Mouse (Mus musculus) ES-CJ7 (cell line): ENCODE data around the gene Gadd45gip1.

Source experiments
- DNase-seq: peaks from one replicate; pipeline ENCODE4 v3.0.0; 2011; ENCODE audit warnings: low read depth, low spot score

The Gadd45gip1 gene

DNA sequence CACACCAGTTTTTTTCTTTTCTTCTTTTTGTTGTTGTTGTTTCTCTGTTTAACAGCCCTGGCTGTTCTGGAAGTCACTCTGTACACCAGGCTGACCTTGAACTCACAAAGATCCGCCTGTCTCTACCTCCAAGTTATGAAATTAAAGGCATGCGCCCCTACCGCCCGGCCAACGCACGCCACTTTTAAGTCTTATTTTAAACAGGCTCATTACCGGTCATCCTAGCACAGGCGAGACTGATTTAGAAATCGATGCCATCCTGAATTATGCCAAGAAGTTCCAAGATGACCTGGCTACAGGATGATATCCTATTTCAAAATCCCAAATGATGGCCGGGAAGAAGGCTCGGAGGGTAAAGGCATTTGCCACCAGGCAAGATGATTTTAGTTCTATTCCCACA lies at the start of gene Gadd45gip1:
TSS of gene Gadd45gip1 (plus strand) at position 33 of the 400 bp plus-strand sequence.
- DNase-seq, result peak; percentile 93

DNA sequence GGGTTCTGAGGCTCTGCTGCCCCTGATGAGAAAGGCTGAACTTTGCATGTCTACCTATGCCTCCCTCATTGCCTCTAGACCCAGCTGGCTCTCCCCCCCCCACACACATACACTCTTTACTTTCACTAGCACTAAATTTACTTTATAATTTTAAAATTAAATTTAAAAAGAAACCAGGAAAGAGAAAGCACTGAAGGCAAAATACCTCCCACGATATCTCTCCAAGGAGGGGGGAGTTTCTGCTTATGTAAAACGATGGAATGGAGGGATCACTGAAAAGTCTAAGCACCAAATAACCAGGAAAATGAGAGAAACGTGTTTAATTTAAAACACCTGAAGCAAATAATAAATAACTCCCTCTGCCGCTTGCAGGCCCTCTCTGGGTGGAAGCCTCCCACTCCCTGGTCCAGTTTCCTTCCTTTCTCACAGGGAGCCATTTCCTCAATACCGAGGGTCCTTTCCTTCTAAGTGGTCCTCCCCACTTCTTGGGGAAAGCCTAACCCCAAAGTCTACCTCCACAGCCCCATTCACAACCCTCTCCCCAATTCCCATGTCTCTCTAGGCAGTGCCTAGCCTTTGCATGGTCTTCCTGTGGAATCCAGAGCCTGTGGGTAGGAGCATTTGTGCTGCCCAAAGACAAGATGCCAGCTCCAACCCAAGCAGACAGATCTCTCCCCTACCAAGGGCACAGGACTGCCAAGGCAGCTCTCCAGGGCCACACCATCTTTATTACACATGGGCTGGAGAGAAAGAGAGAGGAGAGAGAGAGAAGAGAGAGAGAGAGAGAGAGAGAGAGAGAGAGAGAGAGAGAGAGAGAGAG lies 49.4 kb upstream of the Gadd45gip1 start:
- no peak for DNase-seq

DNA sequence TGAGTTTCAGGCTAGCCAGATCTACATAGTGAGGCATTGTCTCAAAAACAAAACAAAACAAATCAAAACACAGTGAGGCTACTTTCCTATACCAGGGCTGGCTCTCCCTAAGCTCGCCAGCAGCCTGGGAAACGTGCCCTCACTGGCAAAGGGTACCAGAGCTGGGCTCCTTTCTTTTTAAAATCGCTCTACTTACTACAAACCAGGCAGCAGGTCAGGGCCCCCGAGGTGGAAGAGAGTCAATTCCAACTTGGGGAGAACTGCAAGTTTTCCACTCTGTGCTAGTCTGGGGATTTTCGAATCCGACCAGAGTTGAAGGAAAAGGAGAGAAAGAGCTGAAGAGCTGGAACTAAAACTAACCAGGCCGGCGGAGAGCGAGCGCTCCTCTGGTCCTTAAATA lies 48.6 kb upstream of the Gadd45gip1 start:
- DNase-seq, result no peak

DNA sequence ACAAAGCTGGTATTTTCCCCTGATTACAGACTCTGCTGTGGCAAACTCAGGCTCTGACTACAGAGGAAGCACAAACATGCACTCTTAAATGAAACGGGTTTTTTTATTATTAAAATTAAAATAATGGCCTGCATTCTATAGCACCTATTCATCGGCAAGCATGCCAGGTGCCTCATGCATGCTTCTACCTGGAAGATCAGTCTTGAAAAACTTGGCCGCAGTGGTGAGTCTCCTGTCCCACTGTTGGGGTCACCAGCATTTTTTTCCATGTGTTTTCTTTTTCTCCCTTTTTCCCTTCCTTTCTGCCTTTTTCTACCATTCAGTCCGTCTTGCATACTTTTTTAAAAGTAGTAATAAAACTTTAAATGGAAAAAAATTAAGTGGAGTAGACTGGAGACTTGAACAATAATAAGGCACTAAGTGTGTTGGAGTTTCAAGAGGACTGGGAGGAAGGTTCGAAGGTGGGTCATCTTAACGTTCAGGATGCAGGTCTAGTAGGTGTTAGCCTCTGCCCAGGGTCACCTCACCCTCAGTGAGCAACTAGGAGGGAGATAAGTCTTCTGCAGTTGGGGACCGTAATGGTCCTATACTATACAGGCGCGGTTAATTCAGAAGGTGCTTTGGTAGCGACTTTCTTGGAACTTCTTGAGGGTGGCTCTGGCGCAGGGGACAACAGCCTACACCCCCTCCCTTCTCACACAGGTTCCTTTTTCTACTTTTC lies 48.0 kb upstream of the Gadd45gip1 start:
- DNase-seq, result peak; percentile 27

DNA sequence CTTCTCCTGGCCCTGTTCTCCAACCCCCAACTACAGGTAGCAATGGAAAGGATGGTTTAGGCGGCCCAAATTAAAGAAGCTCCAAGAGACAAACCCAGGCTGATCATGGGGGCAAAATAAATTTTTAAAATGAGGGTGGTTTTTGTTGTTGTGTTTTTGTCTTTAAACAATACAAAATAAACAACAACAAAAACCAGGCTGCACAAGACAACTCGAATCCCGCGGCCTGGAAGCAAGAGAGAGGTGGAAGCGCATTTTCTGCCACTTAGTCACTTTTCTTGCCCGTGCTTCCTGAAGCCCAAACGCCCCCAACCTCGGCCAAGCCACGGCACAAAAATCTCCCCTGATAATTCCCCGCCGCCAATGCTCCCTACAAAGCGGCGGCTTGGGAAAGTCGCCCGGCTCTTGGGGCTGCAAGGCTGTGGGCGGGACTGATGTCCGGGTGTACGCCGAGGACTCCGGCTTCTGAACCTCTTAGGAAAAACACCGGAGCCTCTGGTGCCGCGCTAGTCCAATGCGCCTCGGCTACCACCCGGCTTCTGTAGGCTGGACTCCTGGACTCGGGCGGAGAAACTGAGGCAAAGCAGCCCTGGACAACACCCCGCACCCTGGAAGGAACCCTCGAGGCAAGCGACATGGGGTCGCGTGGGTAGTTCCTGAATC lies 47.3 kb upstream of the Gadd45gip1 start:
- peak; percentile 39 for DNase-seq

DNA sequence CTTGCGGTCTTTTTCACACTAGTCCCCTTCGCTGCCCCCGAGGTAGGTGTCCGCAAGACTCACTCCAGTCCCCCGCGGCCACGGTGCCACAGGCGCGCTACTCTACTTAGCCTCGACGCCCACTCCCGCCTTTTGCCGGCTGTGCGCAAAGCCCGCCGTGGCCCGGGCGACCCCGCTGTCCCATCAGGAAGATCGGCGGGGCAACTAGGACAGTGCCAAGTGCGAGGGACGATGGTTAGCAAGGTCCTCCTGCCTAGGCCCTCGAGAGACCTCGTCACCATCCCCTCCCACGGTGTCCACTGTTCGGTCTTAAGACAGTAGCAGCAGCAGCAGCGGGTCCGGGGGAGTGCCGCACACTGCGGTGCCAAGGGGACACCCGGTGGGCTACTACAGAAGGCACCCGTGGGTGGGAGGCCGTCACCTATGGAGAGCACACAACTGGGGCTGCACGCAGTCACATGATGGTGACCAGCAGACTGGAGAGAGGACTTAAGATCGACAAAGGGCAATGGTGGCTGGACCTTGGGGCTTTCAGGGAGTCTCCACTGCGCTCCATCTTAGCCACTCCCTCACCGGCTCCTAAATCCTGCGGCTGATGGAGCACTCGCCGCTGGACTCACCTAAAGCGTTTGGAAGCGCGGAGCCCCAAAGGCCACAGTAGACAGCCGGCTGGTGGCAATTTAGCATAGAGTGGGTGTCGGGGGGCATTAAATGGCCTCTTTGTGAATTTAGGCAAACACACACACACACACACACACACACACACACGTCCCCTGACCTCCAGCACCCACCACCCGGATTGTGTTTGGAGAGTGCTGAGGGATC lies 46.4 kb upstream of the Gadd45gip1 start:
- peak; percentile 80 for DNase-seq

DNA sequence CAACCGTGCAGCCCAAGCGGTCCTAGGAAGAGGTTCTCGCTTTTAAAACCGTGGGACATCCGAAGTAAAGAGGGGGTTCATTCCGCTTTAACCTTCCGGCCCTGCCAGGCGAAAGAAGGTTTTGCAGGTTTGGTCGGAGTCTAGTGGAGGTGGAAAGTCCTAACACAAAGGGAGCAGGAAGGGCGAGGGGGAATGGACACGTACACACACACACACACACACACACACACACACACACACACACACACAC lies 45.9 kb upstream of the Gadd45gip1 start:
- peak; percentile 73 for DNase-seq

DNA sequence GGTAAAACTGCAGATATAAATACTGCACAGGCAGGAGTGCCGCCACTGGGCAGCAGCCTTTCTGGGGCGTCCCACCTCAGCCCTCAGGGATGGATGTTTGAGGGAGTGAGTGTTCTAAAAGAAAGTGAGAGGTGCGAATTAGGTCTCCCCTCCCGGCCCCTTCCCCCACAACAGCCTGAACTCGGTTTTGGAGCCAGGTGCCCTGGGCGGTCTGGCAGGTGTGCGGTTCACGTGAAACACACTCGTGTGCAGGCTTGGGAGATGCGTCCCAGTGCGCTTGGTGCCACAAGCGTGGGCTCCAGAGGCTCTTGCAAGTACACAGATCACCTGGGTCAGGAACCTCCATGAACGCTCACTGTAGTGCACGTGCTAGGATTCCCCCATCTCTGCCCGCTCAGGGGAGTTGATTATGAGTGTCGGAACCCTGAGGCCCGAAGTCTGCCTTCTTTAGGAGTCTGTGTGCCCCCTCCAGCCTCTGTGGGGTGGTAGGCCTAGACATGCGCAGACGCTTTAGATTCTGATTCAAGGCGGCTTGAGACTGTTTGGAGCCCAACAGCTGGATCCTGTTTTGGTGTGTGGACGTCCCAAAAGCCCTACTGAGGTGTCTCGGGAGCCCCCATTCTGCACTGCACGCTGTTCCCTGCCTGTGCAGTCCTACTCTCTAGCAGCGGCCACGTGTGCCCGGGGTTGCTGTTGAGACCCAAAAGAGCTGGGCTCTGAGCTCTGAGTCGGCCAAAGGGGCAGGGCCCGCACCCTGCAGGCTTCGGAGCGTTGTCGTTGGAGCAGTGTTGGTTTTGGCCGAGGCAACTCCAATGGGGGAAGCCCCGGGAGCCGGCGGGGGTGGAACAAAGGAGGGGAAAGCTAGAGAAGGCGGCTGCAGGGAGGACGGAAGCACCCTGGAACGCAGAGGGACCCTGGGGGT lies 45.3 kb upstream of the Gadd45gip1 start:
- DNase-seq, result peak; percentile 84

DNA sequence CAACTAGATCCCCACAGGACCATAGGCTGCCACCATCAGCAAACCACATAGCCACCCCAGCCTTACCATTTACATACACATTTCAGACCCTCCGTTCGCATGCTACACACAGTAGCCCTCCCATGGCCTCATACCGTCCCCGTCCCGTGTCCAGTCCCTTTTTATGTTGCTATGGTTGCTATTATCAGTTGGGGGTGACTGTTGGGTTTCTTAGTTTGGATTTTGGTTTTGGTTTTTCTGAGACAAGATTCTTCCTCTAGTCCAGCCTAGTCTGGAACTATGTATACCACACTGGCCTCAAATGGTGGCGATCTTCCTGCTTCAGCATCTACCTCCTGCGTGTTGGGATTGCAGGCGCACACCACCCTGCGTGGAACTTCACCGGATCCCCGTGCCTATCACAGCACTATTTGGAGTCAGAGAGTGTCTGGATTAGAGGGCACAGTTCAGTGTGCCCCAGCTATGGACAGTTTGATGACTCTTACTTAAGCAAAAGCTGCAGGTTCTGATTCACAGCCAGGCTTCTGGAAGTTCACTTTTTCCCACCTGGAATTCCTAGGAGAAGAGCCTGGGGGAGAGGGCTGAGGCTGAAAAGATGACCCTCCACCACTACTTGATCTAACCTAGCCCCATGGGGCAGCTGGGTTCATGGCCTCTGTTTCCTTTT lies 44.4 kb upstream of the Gadd45gip1 start:
- DNase-seq, result no peak

DNA sequence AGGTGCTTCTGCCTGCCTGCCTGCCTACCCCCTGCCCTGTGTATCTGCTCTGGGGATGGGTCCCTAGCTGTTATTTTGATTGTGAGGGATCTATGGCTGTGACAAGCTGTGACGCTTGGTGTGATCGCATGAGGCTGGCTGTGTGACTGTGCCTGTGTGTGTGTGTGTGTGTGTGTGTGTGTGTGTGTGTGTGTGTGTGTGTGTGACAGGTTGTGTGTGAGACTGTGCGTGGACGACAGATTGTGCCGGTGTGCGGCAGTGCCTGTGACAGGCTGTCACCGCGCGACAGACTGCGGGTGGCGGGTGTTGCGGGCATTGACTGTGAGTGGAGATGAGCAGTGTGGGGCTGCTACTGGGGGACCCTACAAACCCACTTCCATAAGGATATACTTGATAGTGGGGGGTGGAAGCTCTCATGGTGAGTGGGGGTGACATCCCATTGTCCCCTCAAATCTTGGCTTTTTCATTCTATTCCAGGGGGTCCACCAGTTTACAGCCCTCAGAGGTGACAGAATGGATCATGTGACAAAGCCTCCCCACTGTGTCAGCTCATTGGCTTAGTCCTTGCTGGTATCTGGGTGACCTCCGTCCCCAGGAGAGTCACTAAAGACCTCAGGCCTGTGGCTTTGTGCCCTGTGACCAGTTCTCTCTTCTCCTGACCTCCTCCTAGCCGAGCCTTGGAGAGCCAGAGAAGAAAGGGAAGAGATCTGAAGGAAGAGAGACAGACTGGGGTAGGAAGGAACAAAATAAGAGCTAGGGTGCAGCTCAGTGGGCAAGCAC lies 43.6 kb upstream of the Gadd45gip1 start:
- no peak for DNase-seq

DNA sequence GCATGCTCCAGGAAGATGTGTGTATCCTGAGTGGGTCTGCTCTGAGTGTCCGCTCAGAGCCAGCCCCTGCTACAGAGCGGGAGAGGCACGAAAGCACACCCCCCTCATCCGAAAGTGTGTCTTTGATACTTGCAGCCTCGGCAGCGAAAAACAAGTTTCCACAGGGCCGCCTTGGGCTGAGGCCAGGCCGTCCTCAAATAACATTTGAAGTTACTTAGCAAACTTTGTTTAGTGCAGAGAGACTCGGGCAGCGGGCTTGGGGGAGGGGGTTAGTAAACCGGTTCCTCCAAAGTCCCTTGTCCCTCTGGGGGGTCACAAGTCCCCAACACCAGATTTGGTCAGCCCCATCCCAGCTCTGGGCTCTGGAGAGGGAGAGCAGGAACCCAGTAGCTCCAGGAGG lies 42.4 kb upstream of the Gadd45gip1 start:
- DNase-seq, result no peak

DNA sequence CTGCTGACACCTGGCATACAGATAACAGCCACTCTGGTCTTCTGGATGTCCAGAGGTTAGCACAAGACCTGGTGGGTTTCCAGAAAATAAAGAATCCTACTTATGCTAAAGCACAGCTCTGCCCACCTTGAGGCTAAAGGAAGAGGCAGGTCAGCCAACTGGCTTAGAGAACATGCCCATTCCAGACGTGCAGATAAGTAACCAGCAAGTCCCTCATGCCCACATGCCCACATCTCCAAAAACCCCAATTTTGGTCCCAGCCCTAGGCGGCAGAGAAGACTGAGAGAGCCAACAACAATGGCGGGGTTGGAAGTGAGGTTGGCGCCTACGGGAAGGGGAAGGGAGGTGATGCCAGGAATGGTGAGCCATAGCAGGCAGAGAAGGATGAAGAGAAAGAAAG lies 42.0 kb upstream of the Gadd45gip1 start:
- DNase-seq, result no peak

DNA sequence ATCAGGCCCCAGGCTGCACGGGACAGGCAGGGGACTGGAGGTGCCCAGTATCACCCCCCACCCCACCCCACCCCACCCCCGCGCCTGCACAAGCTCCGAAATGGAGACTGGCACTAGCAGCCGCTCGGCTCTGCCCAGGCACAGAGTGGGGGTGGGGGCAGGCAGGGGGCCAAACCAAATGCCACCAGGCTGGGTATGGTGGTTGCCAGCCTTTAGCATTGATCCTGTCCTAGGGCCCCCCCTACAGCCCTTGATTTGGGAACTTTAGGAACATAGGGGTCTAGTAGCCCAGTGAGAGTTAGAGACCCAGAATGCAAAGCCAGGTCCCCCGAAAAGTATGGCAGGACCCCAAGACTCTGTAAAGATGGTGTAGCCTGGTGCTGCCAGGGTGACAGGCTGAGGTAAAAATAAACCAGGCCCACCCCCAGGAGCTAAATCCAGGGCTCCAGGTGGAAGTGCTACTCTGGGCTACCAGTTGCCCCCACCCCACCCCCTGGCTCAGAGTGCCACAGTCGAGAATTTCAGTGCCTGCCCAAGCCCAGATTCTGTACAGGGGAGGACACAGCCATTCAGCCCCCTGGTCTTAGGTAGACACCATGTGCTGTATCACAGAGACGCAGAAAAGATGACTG lies 41.4 kb upstream of the Gadd45gip1 start:
- no peak for DNase-seq

DNA sequence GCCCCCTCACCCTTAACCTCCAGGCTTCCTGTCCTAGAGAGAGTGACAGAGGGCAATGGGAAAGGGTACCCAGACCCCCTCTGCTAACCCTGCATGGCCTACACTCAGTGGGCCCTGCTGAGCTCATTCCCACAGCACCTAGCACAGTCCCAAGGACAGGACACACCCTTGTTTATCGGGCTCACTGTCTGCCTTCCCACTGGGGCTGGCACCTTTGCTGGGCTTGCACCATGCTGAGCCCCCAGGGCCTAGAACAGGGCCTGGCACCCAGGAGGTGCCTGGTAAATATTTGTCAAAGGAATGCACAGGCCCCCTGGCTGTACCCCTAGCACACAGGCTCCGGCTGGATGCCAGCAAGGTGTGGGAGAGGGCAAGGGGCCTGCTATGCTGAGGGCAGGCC lies 40.8 kb upstream of the Gadd45gip1 start:
- no peak for DNase-seq

DNA sequence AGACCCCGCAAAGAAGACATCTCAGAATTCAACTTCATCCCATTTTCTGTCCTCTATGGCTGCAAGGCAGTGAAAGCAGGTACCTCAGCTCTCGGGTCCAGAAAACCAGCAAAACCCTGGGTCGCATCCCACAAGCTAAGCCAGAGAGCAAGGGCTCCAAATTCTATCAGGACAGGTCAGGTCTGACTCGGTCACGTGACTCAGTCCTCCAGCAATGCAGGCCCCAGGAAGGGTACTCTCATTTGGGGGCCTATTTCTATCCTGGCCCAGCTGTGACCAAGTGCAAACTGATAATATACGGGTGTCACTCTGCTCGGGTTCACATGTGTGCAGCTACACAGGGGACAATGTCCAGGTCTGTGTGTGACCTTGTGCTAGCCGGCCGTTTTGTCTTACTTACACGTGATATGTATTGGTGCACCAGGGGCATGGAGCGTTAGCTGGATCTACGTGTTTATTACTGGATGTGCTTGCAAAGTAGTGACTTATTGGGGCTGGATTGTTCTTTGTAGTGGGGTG lies 38.8 kb upstream of the Gadd45gip1 start:
- no peak for DNase-seq

DNA sequence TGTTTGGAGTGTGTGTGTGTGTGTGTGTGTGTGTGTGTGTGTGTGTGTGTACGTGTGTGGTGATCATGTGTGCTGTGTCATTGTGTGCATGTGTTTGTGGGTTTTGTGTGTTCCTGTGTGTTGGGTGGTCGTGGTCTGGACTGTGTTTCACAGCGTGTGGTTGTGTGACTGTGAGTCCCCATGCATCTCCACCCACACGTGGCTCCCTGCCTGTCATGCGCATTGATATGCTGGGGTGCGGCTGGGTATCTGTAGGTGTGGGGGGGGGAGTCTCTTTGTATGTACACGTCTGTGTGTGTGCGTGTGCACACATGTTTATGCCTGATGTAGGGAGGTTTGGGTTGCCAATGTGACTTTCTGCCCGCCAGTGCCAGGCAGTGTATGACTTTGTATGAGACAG lies 38.2 kb upstream of the Gadd45gip1 start:
- DNase-seq, result no peak

DNA sequence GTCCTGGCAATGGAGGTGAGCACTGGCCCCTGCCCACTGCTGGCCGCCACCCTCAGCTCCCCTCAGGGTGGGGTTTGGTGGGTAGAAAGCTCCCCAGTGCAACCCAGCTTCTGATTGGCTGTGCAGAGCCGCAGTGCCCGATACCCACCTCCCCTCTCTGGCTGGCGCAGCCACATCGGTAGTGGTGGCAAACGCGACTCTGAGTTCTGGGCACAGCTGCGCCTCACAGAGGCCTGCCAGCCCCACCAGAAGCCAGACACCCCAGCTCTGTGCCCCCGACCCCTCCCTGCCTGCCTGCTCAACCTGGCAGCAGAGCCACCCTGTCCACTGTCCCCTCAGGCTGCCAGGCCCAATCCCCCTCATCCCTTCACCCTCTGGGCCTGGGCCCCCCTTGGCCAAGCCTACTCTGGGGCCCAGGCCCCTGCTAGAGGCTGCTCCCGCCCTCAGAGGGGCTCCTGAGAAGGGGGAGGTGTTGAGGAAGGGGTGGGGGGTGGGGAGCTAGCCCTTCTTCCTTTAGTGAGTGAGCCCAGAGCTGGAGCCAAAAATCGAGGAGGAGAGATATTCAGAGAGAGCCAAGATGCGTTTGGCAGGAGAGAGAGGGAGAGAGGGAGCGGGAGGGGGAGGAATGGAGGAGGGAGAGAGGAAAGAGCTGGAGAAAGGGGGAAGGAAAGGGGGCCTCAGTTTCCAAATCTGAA lies 37.4 kb upstream of the Gadd45gip1 start:
- DNase-seq, result no peak

DNA sequence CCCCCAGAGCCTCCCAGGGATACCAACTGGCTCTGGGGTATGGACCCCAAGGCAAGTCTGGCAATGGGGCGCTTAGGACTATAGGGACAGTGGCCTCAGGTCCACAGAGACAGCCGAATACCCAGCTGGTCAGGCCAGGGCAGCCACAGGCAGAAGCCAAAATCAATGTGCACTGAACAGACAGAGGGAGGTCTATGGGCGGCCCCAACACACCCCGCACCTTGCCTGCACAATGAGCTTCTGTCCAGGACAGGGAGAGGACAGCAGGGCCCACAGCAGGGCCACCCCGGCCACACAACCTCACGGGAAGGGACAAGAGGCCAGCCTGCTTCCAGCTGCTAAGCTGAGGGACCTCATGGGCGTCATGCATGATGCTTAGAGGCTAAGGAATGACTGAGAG lies 36.8 kb upstream of the Gadd45gip1 start:
- no peak for DNase-seq
